ENCODE assay signal across 21 mouse cellular contexts in genomic region chr5:36205397-36205796, GRCm38 (mm10). TPM values are rescaled to one million over a fixed set of nuclear protein-coding genes. Genes with fewer than 3 reads are reported as not detected.
"Had no signal": no experiment of that assay in that cellular context is flagged by ENCODE, and none has a peak within 500 bp of the region (broad histone marks: within the 10 kb centered on the region; RNA-seq: fewer than 3 reads in every experiment).

No protein-coding gene starts in this region.

- H3K4me1 ChIP-seq: liver, embryonic 12.5 days; midbrain, embryonic 12.5 days; neural tube, embryonic 13.5 days; neural tube, embryonic 15.5 days; stomach, embryonic 15.5 days had no signal

- H3K36me3 ChIP-seq: liver, embryonic 12.5 days; lung, embryonic 15.5 days; midbrain, embryonic 10.5 days; midbrain, embryonic 12.5 days; neural tube, embryonic 13.5 days; neural tube, embryonic 15.5 days; stomach, embryonic 15.5 days had no signal

- H3K9ac ChIP-seq: liver, embryonic 12.5 days; liver, embryonic 14.5 days; lung, embryonic 15.5 days; midbrain, embryonic 12.5 days; neural tube, embryonic 13.5 days; neural tube, embryonic 15.5 days; stomach, embryonic 15.5 days had no signal

- H3K4me3 ChIP-seq: liver, embryonic 12.5 days; lung, embryonic 15.5 days; midbrain, embryonic 10.5 days; midbrain, embryonic 12.5 days; myocyte; neural tube, embryonic 13.5 days; neural tube, embryonic 15.5 days; stomach, embryonic 15.5 days had no signal

- H3K4me2 ChIP-seq: liver, embryonic 12.5 days; lung, embryonic 15.5 days; midbrain, embryonic 12.5 days; neural tube, embryonic 13.5 days; neural tube, embryonic 15.5 days; stomach, embryonic 15.5 days had no signal

- DNase-seq: midbrain, embryonic 14.5 days; retina, postnatal 1 day; right cerebral cortex, adult 18-20 months; thymus, adult 18-20 months; thymus, postnatal 14 days; thymus, postnatal 36 days had no signal

- H3K27me3 ChIP-seq: liver, embryonic 12.5 days; lung, embryonic 15.5 days; midbrain, embryonic 12.5 days; neural tube, embryonic 13.5 days; neural tube, embryonic 15.5 days; stomach, embryonic 15.5 days had no signal

- H3K9me3 ChIP-seq: liver, embryonic 12.5 days; lung, embryonic 15.5 days; midbrain, embryonic 10.5 days; midbrain, embryonic 12.5 days; neural tube, embryonic 13.5 days; neural tube, embryonic 15.5 days; stomach, embryonic 15.5 days had no signal

- ATAC-seq: liver, embryonic 12.5 days; lung, postnatal 0 days; midbrain, embryonic 16.5 days had no signal

- H3K27ac ChIP-seq: liver, embryonic 12.5 days; liver, embryonic 14.5 days; lung, embryonic 15.5 days; midbrain, embryonic 10.5 days; midbrain, embryonic 12.5 days; neural tube, embryonic 13.5 days; neural tube, embryonic 15.5 days; stomach, embryonic 15.5 days had no signal

RNA-seq across cellular contexts. Expression of gene Psapl1, which starts 1.6 kb away (rescaled TPM):
- total RNA-seq: megakaryocyte, adult 5-6 weeks; megakaryocyte-erythroid progenitor cell, adult 5-6 weeks had no signal
- polyA plus RNA-seq: liver, embryonic 12.5 days; liver, embryonic 14.5 days; liver, embryonic 16.5 days; midbrain, embryonic 10.5 days; midbrain, embryonic 14.5 days; midbrain, embryonic 16.5 days; neural tube, embryonic 15.5 days; spleen, adult 2 months had no signal
